Mouse (Mus musculus): ENCODE measurements at regions not wholly inside any gene's neighbourhood (a gene's known extent, or its start where the extent isn't known, plus 50 kb on each side); places are given as distances from the start of the nearest gene placed in this dataset.
A peak's percentile ranks its signal among the peaks of the same experiment; 100 is the strongest.

DNA sequence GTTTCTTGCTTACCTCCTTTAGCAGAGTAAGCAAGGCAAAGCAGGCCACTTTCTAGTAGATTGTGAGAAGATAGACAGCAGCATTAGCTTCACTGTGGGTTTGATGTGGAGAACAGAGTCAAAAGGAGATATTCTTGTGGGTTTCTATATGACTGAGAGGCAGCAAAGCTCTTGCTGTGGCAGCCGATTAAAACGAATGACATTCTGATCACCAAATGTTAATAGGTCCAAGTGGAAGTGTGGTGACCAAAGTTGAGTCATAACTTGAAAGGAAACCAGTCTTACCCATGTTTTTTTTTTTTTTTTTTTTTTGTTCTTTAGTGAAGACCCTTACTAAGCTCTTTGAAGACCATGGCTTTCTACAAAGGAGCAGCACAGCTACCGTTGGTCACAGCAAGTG is 245.3 kb upstream of the Prep start (continued):
- TF ChIP-seq ZNF384 (IDR thresholded peaks at IDR 0.05; ENCODE audit: low read depth, low read length) (peak; percentile 98), UBTF (IDR thresholded peaks at IDR 0.05; ENCODE audit: low read depth, low read length) (0 out of 2 replicates have a peak, but pooled peaks have one; percentile 35), POLR2AphosphoS2 (IDR thresholded peaks at IDR 0.05; ENCODE audit: low read depth, low read length) (no peak), CTCF (conservative IDR thresholded peaks at IDR 0.05 in 1 of 2, IDR thresholded peaks at IDR 0.05 in 1 of 2; ENCODE audit: low read depth in 2 of 2, low read length in 2 of 2) (no peak)

GRCm38 (mm10) chr10:44820379-44820778 is 246.6 kb upstream of the Prep start:
- Histone ChIP-seq H3K27ac (ENCODE audit: insufficient read depth, low read depth) (no peak overlapping the region), H3K36me3 (replicated peaks in 1 of 2; ENCODE audit: control insufficient read depth in 1 of 2, insufficient read depth in 1 of 2, low read length in 1 of 2) (no peaks in the 10 kb centered on the region), H3K4me2 (ENCODE audit: insufficient read depth, low read depth, poor library complexity, severe bottlenecking) (peak overlapping the region; percentile 44), H3K27me3 (replicated peaks) (peaks cover 14% of the 10 kb centered on the region), H3K9ac (ENCODE audit: insufficient read depth, low read depth) (no peak overlapping the region), H3K9me3 (replicated peaks; ENCODE audit: low read length) (no peaks in the 10 kb centered on the region), H3K4me3 (replicated peaks in 1 of 3; ENCODE audit: low read depth in 2 of 3, low read length in 2 of 3, poor library complexity in 1 of 3) (no peak overlapping the region), H3K79me2 (replicated peaks; ENCODE audit: control insufficient read depth, extremely low read depth, insufficient read depth, poor library complexity, severe bottlenecking) (no peaks in the 10 kb centered on the region), H3K4me1 (ENCODE audit: control insufficient read depth in 1 of 2, insufficient read depth in 2 of 2) (peaks cover 13 to 39% of the 10 kb centered on the region in 2 experiments; a peak in 3 of 4 replicates)
- dilution Hi-C loops (cut with MboI; ENCODE audit: extremely low pct_ligation_motif_present, extremely low pct_unique_long_range_greater_than_20kb, low sequenced_read_pairs), result no loop called here
- peak; percentile 77 for TF ChIP-seq IRF4 (IDR thresholded peaks at IDR 0.05; ENCODE audit: low read depth, low read length)
- TF ChIP-seq ETS1 (conservative IDR thresholded peaks at IDR 0.05; ENCODE audit: low read depth, low read length), result peak; percentile 82
- TF ChIP-seq ZNF384 (IDR thresholded peaks at IDR 0.05; ENCODE audit: low read depth, low read length), result peak; percentile 64
- TF ChIP-seq MAFK (IDR thresholded peaks at IDR 0.05; ENCODE audit: insufficient replicate concordance, low read length), result peak; percentile 77
- peak; percentile 87 for TF ChIP-seq MEF2A (IDR thresholded peaks at IDR 0.05; ENCODE audit: borderline replicate concordance, low read depth, low read length)
- 0 out of 2 replicates have a peak, but pooled peaks have one; percentile 52 for TF ChIP-seq CHD1 (IDR thresholded peaks at IDR 0.05; ENCODE audit: low read depth, low read length)
- TF ChIP-seq MXI1 (IDR thresholded peaks at IDR 0.05; ENCODE audit: low read depth, low read length), result no peak
- peak; percentile 52; the same call in 1 of the 2 replicates for TF ChIP-seq EP300 (IDR thresholded peaks at IDR 0.05; ENCODE audit: low read length)
- peak; percentile 39; the same call in 1 of the 2 replicates for TF ChIP-seq JUND (conservative IDR thresholded peaks at IDR 0.05; ENCODE audit: low read depth, low read length)
- TF ChIP-seq RCOR1 (conservative IDR thresholded peaks at IDR 0.05; ENCODE audit: low read depth, low read length), result no peak
- TF ChIP-seq ZC3H11A (IDR thresholded peaks at IDR 0.05; ENCODE audit: low read depth, low read length), result no peak
- peak; percentile 86 for TF ChIP-seq BHLHE40 (IDR thresholded peaks at IDR 0.05; ENCODE audit: low read depth, low read length)
- 0 out of 2 replicates have a peak, but pooled peaks have one; percentile 46 for TF ChIP-seq TCF12 (IDR thresholded peaks at IDR 0.05; ENCODE audit: low read depth, low read length)
- TF ChIP-seq CTCF (conservative IDR thresholded peaks at IDR 0.05 in 1 of 2, IDR thresholded peaks at IDR 0.05 in 1 of 2; ENCODE audit: low read depth in 2 of 2, low read length in 2 of 2), result no peak
- peak; percentile 40 for DNase-seq (ENCODE audit: extremely low read depth)
- in situ Hi-C loops (cut with MboI; ENCODE audit: low pct_ligation_motif_present, low pct_unique_long_range_greater_than_20kb, low sequenced_read_pairs), result no loop called here

- dilution Hi-C loops (cut with MboI; ENCODE audit: extremely low pct_ligation_motif_present, extremely low pct_unique_long_range_greater_than_20kb, low sequenced_read_pairs) (no loop called here), in situ Hi-C loops (cut with MboI; ENCODE audit: low pct_ligation_motif_present, low pct_unique_long_range_greater_than_20kb, low sequenced_read_pairs) (no loop called here)
- H3K4me2 ChIP-seq (ENCODE audit: insufficient read depth, low read depth, poor library complexity, severe bottlenecking), result peak overlapping the region; percentile 10; the same call in 1 of the 2 replicates
- no peak overlapping the region for H3K27ac ChIP-seq (ENCODE audit: insufficient read depth, low read depth)
- peaks cover 14% of the 10 kb centered on the region for H3K27me3 ChIP-seq (replicated peaks)
- peaks cover 13 to 39% of the 10 kb centered on the region in 2 experiments; a peak in 3 of 4 replicates for H3K4me1 ChIP-seq (ENCODE audit: control insufficient read depth in 1 of 2, insufficient read depth in 2 of 2)
- peak; percentile 50 for DNase-seq (ENCODE audit: extremely low read depth)
- no peaks in the 10 kb centered on the region for H3K79me2 ChIP-seq (replicated peaks; ENCODE audit: control insufficient read depth, extremely low read depth, insufficient read depth, poor library complexity, severe bottlenecking)
- no peaks in the 10 kb centered on the region for H3K9me3 ChIP-seq (replicated peaks; ENCODE audit: low read length)
- TF ChIP-seq ZNF384 (IDR thresholded peaks at IDR 0.05; ENCODE audit: low read depth, low read length), result no peak
- TF ChIP-seq ETS1 (conservative IDR thresholded peaks at IDR 0.05; ENCODE audit: low read depth, low read length), result 0 out of 2 replicates have a peak, but pooled peaks have one; percentile 34
- no peak for TF ChIP-seq ZKSCAN1 (IDR thresholded peaks at IDR 0.05; ENCODE audit: borderline replicate concordance, low read depth, low read length)
- TF ChIP-seq RCOR1 (conservative IDR thresholded peaks at IDR 0.05; ENCODE audit: low read depth, low read length), result peak; percentile 67
- TF ChIP-seq MAX (IDR thresholded peaks at IDR 0.05; ENCODE audit: low read length), result no peak
- peak; percentile 39; the same call in 1 of the 2 replicates for TF ChIP-seq JUND (conservative IDR thresholded peaks at IDR 0.05; ENCODE audit: low read depth, low read length)
- peak; percentile 66; the same call in 1 of the 2 replicates for TF ChIP-seq CHD2 (IDR thresholded peaks at IDR 0.05; ENCODE audit: low read length)
- 0 out of 2 replicates have a peak, but pooled peaks have one; percentile 32 for TF ChIP-seq MAFK (IDR thresholded peaks at IDR 0.05; ENCODE audit: insufficient replicate concordance, low read length)
- 0 out of 2 replicates have a peak, but pooled peaks have one; percentile 19 for TF ChIP-seq IRF4 (IDR thresholded peaks at IDR 0.05; ENCODE audit: low read depth, low read length)
- peak; percentile 49 for TF ChIP-seq EP300 (IDR thresholded peaks at IDR 0.05; ENCODE audit: low read length)
- TF ChIP-seq CHD1 (IDR thresholded peaks at IDR 0.05; ENCODE audit: low read depth, low read length), result no peak
- no peak for TF ChIP-seq KAT2A (IDR thresholded peaks at IDR 0.05; ENCODE audit: insufficient replicate concordance, low read length)
- TF ChIP-seq JUN (IDR thresholded peaks at IDR 0.05; ENCODE audit: insufficient read depth, low read depth, low read length), result peak; percentile 38; the same call in 1 of the 2 replicates
- peak; percentile 58 for TF ChIP-seq BHLHE40 (IDR thresholded peaks at IDR 0.05; ENCODE audit: low read depth, low read length)
- no peak overlapping the region for H3K4me3 ChIP-seq (replicated peaks in 1 of 3; ENCODE audit: low read depth in 2 of 3, low read length in 2 of 3, poor library complexity in 1 of 3)
- no peak overlapping the region for H3K9ac ChIP-seq (ENCODE audit: insufficient read depth, low read depth)
- no peaks in the 10 kb centered on the region for H3K36me3 ChIP-seq (replicated peaks in 1 of 2; ENCODE audit: control insufficient read depth in 1 of 2, insufficient read depth in 1 of 2, low read length in 1 of 2)
Observed at GRCm38 (mm10) chr10:44819361-44819760, 247.6 kb upstream of the Prep start.

Data from CH12.LX (cell line).